Mouse (Mus musculus): Measurements from ENCODE around the gene Alk. TPM values are rescaled to one million over a fixed set of nuclear protein-coding genes. Genes with fewer than 3 reads are reported as not detected.

The Alk gene
- polyA plus RNA-seq, 1 experiment from 2014 or later, result 0.39 TPM

- WGBS (ENCODE audit: insufficient replicate concordance), result 55% methylated on average over 8 of the region's 8 CpGs
Observed at GRCm38 (mm10) chr17:71864039-71864438, 740.4 kb downstream of the Alk start.

GRCm38 (mm10) chr17:71862895-71863294 is 741.5 kb downstream of the Alk start:
- H3K9me3 ChIP-seq (replicated peaks; ENCODE audit: control insufficient read depth, low read length), result no peaks in the 10 kb centered on the region

More at GRCm38 (mm10) chr17:71864039-71864438, 740.4 kb downstream of the Alk start:
- no peaks in the 10 kb centered on the region for H3K9me3 ChIP-seq (replicated peaks; ENCODE audit: control insufficient read depth, low read length)
- H3K36me3 ChIP-seq (ENCODE audit: control insufficient read depth, insufficient read depth, low read length), result peaks cover 6% of the 10 kb centered on the region
- H3K9ac ChIP-seq (ENCODE audit: low read depth, low read length), result no peak overlapping the region
- H3K4me3 ChIP-seq (ENCODE audit: low read depth, low read length), result no peak overlapping the region
- no peaks in the 10 kb centered on the region for H3K27me3 ChIP-seq (ENCODE audit: control insufficient read depth, insufficient read depth, low read length)
- no peaks in the 10 kb centered on the region; the same call in 1 of the 2 replicates for H3K4me1 ChIP-seq (ENCODE audit: control insufficient read depth, insufficient read depth, low read length)
- no peak overlapping the region for H3K4me2 ChIP-seq
- no peak for ATAC-seq (replicated peaks; ENCODE audit: insufficient number of reproducible peaks, low FRiP score, low TSS enrichment)
- H3K27ac ChIP-seq (ENCODE audit: low read depth, low read length), result no peak overlapping the region

GRCm38 (mm10) chr17:71862184-71862583 is 742.2 kb downstream of the Alk start:
- H3K9ac ChIP-seq (ENCODE audit: low read depth, low read length), result no peak overlapping the region
- peaks cover 8% of the 10 kb centered on the region for H3K36me3 ChIP-seq (ENCODE audit: control insufficient read depth, insufficient read depth, low read length)
- H3K4me1 ChIP-seq (ENCODE audit: control insufficient read depth, insufficient read depth, low read length), result no peaks in the 10 kb centered on the region; the same call in 1 of the 2 replicates
- no peaks in the 10 kb centered on the region for H3K9me3 ChIP-seq (replicated peaks; ENCODE audit: control insufficient read depth, low read length)
- 81% methylated on average over 3 of the region's 3 CpGs for WGBS (ENCODE audit: insufficient replicate concordance)
- H3K27me3 ChIP-seq (ENCODE audit: control insufficient read depth, insufficient read depth, low read length), result no peaks in the 10 kb centered on the region
- no peak overlapping the region for H3K4me2 ChIP-seq
- no peak for ATAC-seq (replicated peaks; ENCODE audit: insufficient number of reproducible peaks, low FRiP score, low TSS enrichment)
- H3K27ac ChIP-seq (ENCODE audit: low read depth, low read length), result no peak overlapping the region
- H3K4me3 ChIP-seq (ENCODE audit: low read depth, low read length), result no peak overlapping the region

More at GRCm38 (mm10) chr17:71862895-71863294, 741.5 kb downstream of the Alk start:
- 76% methylated on average over 4 of the region's 4 CpGs for WGBS (ENCODE audit: insufficient replicate concordance)
- no peaks in the 10 kb centered on the region; the same call in 1 of the 2 replicates for H3K4me1 ChIP-seq (ENCODE audit: control insufficient read depth, insufficient read depth, low read length)
- ATAC-seq (replicated peaks; ENCODE audit: insufficient number of reproducible peaks, low FRiP score, low TSS enrichment), result no peak
- H3K4me3 ChIP-seq (ENCODE audit: low read depth, low read length), result no peak overlapping the region
- no peak overlapping the region for H3K4me2 ChIP-seq
- H3K9ac ChIP-seq (ENCODE audit: low read depth, low read length), result no peak overlapping the region
- no peaks in the 10 kb centered on the region for H3K27me3 ChIP-seq (ENCODE audit: control insufficient read depth, insufficient read depth, low read length)
- peaks cover 8% of the 10 kb centered on the region for H3K36me3 ChIP-seq (ENCODE audit: control insufficient read depth, insufficient read depth, low read length)
- H3K27ac ChIP-seq (ENCODE audit: low read depth, low read length), result no peak overlapping the region

GRCm38 (mm10) chr17:71831960-71832359 is 772.5 kb downstream of the Alk start:
- no peak for ATAC-seq (replicated peaks; ENCODE audit: insufficient number of reproducible peaks, low FRiP score, low TSS enrichment)
- Histone ChIP-seq H3K36me3 (ENCODE audit: control insufficient read depth, insufficient read depth, low read length) (peaks cover 5% of the 10 kb centered on the region; the same call in 1 of the 2 replicates), H3K27ac (ENCODE audit: low read depth, low read length) (no peak overlapping the region), H3K4me1 (ENCODE audit: control insufficient read depth, insufficient read depth, low read length) (0 out of 2 replicates have a peak, but pooled peaks cover 3% of the 10 kb centered on the region), H3K9ac (ENCODE audit: low read depth, low read length) (no peak overlapping the region), H3K9me3 (replicated peaks; ENCODE audit: control insufficient read depth, low read length) (no peaks in the 10 kb centered on the region), H3K4me3 (ENCODE audit: low read depth, low read length) (no peak overlapping the region), H3K27me3 (ENCODE audit: control insufficient read depth, insufficient read depth, low read length) (no peaks in the 10 kb centered on the region), H3K4me2 (no peak overlapping the region)
- WGBS (ENCODE audit: insufficient replicate concordance), result 80% methylated on average over 3 of the region's 3 CpGs

DNA sequence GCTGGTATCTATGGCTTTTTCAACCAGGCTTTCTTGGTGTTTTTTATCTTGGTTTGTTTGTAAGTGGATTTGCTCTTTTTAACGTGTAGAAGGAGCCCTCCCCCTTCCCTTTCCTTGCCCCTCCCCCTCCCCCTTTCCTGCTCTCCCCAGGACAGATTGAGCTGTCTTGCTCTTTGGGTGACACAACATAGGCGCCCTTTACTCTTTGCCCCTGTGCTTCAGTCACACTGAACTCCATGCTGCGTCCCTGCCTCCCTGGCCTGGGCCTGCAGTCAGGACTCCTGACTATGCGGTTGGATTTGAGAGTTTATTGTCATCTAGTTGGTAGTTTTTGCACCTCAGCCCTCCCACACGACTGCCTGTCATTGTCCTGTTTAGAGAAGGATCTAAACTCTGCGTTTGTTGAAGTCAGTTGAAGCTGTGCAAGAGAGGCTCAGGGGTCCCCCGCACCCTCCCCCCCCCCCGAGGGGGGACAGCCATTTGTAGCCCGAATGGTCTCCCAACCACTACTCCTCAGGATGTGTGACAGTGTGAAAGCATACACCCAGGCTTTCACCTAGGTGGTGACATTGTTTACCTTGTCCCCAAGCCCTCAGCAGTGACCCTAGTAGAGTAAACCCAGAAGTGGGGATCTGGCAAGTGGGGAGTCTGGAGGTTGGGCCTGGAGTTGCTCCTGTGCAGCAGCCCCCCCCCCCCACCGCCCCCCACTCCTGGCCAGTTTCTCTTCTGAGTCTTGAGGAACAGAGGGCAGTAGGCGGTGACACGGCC is 775.6 kb downstream of the Alk start:
- H3K4me2 ChIP-seq, result no peak overlapping the region
- H3K4me3 ChIP-seq (ENCODE audit: low read depth, low read length), result no peak overlapping the region
- H3K27ac ChIP-seq (ENCODE audit: low read depth, low read length), result no peak overlapping the region
- no peak for ATAC-seq (replicated peaks; ENCODE audit: insufficient number of reproducible peaks, low FRiP score, low TSS enrichment)
- peaks cover 5% of the 10 kb centered on the region; the same call in 1 of the 2 replicates for H3K36me3 ChIP-seq (ENCODE audit: control insufficient read depth, insufficient read depth, low read length)
- WGBS (ENCODE audit: insufficient replicate concordance), result 37% methylated on average over 12 of the region's 12 CpGs
- no peaks in the 10 kb centered on the region for H3K9me3 ChIP-seq (replicated peaks; ENCODE audit: control insufficient read depth, low read length)
- no peaks in the 10 kb centered on the region for H3K27me3 ChIP-seq (ENCODE audit: control insufficient read depth, insufficient read depth, low read length)
- H3K4me1 ChIP-seq (ENCODE audit: control insufficient read depth, insufficient read depth, low read length), result peaks cover 12% of the 10 kb centered on the region
- no peak overlapping the region for H3K9ac ChIP-seq (ENCODE audit: low read depth, low read length)

DNA sequence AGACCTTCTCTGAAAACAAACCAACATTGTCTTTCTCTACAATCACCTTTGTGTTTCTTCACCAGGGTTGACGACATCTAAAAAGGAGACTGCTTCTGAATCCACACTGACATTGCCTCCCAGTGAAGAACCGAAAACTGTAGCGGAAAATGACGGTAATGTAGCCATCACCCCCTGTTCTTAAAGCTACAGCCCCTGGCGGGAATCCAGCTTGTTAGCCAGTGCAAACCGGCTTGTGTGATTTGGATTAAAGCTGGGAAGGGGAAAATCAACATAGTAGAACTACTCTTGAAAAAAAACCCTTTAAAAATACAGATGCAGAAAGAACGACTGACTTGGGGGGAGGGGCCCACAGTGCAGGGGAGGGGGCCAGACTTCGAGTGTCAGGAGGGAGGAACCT is 776.8 kb downstream of the Alk start:
- no peak for ATAC-seq (replicated peaks; ENCODE audit: insufficient number of reproducible peaks, low FRiP score, low TSS enrichment)
- no peak overlapping the region for H3K27ac ChIP-seq (ENCODE audit: low read depth, low read length)
- H3K9ac ChIP-seq (ENCODE audit: low read depth, low read length), result no peak overlapping the region
- no peak overlapping the region for H3K4me2 ChIP-seq
- H3K36me3 ChIP-seq (ENCODE audit: control insufficient read depth, insufficient read depth, low read length), result peaks cover 2% of the 10 kb centered on the region; the same call in 1 of the 2 replicates
- peaks cover 12% of the 10 kb centered on the region for H3K4me1 ChIP-seq (ENCODE audit: control insufficient read depth, insufficient read depth, low read length)
- WGBS (ENCODE audit: insufficient replicate concordance), result 65% methylated on average over 8 of the region's 8 CpGs
- no peak overlapping the region for H3K4me3 ChIP-seq (ENCODE audit: low read depth, low read length)
- H3K27me3 ChIP-seq (ENCODE audit: control insufficient read depth, insufficient read depth, low read length), result no peaks in the 10 kb centered on the region
- H3K9me3 ChIP-seq (replicated peaks; ENCODE audit: control insufficient read depth, low read length), result no peaks in the 10 kb centered on the region

DNA sequence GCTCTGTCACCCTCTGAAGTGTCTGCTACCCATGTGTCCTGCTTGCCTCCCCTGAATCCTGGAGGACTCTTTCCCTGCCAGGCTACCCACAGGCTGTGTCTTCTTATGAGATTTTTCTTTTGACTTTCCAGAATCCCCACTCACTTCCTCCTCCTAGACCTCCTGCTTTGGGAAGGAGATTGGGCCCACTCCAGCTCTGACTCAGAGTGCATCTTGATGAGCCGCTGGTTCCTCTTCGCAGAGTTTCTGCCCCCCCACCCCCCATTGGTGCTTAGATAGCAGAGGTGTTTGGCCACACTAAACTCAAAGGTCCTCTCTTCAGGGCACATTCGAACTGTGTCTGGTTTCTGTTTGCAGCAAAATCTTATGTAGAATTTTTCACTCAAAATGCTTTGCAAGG is 777.8 kb downstream of the Alk start:
- Histone ChIP-seq H3K9ac (ENCODE audit: low read depth, low read length) (0 out of 2 replicates have a peak overlapping the region, but pooled peaks have one; percentile 16), H3K4me2 (no peak overlapping the region), H3K27ac (ENCODE audit: low read depth, low read length) (peak overlapping the region; percentile 29; the same call in 1 of the 2 replicates), H3K4me1 (ENCODE audit: control insufficient read depth, insufficient read depth, low read length) (peaks cover 12% of the 10 kb centered on the region), H3K9me3 (replicated peaks; ENCODE audit: control insufficient read depth, low read length) (no peaks in the 10 kb centered on the region), H3K36me3 (ENCODE audit: control insufficient read depth, insufficient read depth, low read length) (peaks cover 2% of the 10 kb centered on the region), H3K27me3 (ENCODE audit: control insufficient read depth, insufficient read depth, low read length) (no peaks in the 10 kb centered on the region), H3K4me3 (ENCODE audit: low read depth, low read length) (no peak overlapping the region)
- 27% methylated on average over 3 of the region's 3 CpGs for WGBS (ENCODE audit: insufficient replicate concordance)
- no peak for ATAC-seq (replicated peaks; ENCODE audit: insufficient number of reproducible peaks, low FRiP score, low TSS enrichment)

GRCm38 (mm10) chr17:71823622-71824306 is 780.7 kb downstream of the Alk start:
- 81% methylated on average over 8 of the region's 8 CpGs for WGBS (ENCODE audit: insufficient replicate concordance)
- peaks cover 2% of the 10 kb centered on the region for H3K36me3 ChIP-seq (ENCODE audit: control insufficient read depth, insufficient read depth, low read length)
- H3K27ac ChIP-seq (ENCODE audit: low read depth, low read length), result no peak overlapping the region
- H3K27me3 ChIP-seq (ENCODE audit: control insufficient read depth, insufficient read depth, low read length), result no peaks in the 10 kb centered on the region
- no peak overlapping the region for H3K9ac ChIP-seq (ENCODE audit: low read depth, low read length)
- H3K4me1 ChIP-seq (ENCODE audit: control insufficient read depth, insufficient read depth, low read length), result peaks cover 12% of the 10 kb centered on the region
- no peaks in the 10 kb centered on the region for H3K9me3 ChIP-seq (replicated peaks; ENCODE audit: control insufficient read depth, low read length)
- no peak overlapping the region for H3K4me2 ChIP-seq
- ATAC-seq (replicated peaks; ENCODE audit: insufficient number of reproducible peaks, low FRiP score, low TSS enrichment), result no peak
- no peak overlapping the region for H3K4me3 ChIP-seq (ENCODE audit: low read depth, low read length)

Data from heart, embryonic 11.5 days (tissue).